Mouse (Mus musculus): ENCODE measurements around the gene Vipr1. TPM values are rescaled to one million over a fixed set of nuclear protein-coding genes. Genes with fewer than 3 reads are reported as not detected.

The Vipr1 gene
- polyA plus RNA-seq, 1 experiment, result 0.07 TPM

DNA sequence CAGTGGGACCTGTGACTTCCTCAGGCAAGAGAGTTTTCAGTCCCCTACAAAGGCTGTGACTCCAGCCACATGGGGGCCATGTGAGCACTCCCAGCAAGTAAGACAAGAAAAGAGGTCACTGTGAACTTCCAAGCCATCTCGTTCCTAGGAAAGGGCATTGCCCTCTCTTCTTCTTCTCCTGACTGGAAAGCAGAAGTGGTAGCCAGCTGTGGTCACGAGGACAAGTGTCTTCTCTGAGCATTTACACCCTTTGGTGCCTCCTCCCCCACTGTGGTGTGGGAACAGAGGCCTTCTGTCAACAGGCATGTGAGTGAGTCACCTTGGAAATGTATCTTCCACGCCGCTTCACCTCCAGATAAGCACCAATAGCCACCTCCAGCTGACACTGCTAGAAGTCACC, 10.6 kb upstream of the Vipr1 start:
- TF ChIP-seq FLI1 (IDR thresholded peaks at IDR 0.05; ENCODE audit: low read length), result no peak
- no peak for TF ChIP-seq GATA1 (IDR thresholded peaks at IDR 0.05; ENCODE audit: borderline replicate concordance, low read length)
- H3K27me3 ChIP-seq (replicated peaks), result peaks cover 69% of the 10 kb centered on the region
- no peak overlapping the region for H3K4me3 ChIP-seq (replicated peaks)
- no peaks in the 10 kb centered on the region for H3K36me3 ChIP-seq (replicated peaks; ENCODE audit: low read length)
- H3K4me1 ChIP-seq, result peaks cover 12% of the 10 kb centered on the region; the same call in 1 of the 2 replicates
- H3K9me3 ChIP-seq, result peaks cover 4% of the 10 kb centered on the region; the same call in 1 of the 2 replicates

DNA sequence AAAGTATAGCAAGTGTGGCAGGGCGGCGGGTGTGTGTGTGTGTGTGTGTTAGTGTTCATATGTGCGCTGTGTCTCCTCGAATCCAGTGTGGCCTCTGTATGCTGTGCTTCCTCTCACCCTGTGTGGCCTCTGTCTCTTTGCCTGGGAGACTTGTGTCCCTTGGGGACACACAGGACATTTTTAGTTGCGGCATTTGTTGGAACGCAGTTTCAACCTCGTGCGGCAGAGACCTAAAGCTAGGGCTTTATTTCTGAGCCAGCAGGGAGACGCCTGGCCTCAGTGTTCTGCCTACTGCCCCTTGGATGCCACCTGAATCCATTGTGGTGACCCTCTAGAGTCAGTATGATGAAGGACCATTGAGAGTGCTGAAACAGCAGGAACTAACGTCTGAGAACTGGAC, 9.6 kb upstream of the Vipr1 start:
- peaks cover 4% of the 10 kb centered on the region; the same call in 1 of the 2 replicates for H3K9me3 ChIP-seq
- H3K36me3 ChIP-seq (replicated peaks; ENCODE audit: low read length), result no peaks in the 10 kb centered on the region
- H3K27me3 ChIP-seq (replicated peaks), result peaks cover 75% of the 10 kb centered on the region
- H3K4me3 ChIP-seq (replicated peaks), result no peak overlapping the region
- TF ChIP-seq FLI1 (IDR thresholded peaks at IDR 0.05; ENCODE audit: low read length) (no peak), GATA1 (IDR thresholded peaks at IDR 0.05; ENCODE audit: borderline replicate concordance, low read length) (no peak)
- peaks cover 12% of the 10 kb centered on the region; the same call in 1 of the 2 replicates for H3K4me1 ChIP-seq

DNA sequence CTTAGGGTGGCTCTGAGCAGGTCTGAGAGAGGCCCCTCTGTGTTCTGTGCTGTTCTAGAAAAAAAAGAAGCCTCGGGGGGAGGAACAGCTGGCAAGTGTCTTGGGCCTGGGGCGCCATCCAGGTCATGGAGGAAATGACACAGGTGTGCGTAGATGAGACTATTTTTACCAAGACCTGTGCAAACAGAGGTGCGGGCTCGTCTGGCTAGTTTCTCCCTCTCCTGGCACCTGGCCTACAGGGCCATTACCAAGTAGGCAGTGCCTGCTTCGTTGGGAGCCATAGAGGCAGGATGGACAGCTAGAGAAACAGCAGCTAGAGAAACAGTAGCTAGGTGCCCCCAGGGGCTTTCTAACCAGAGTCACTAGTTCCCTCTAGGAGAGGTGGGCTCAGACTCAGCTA, 9.2 kb upstream of the Vipr1 start:
- Histone ChIP-seq H3K9me3 (peaks cover 4% of the 10 kb centered on the region; the same call in 1 of the 2 replicates), H3K27me3 (replicated peaks) (peaks cover 79% of the 10 kb centered on the region), H3K4me1 (peaks cover 12% of the 10 kb centered on the region; the same call in 1 of the 2 replicates), H3K4me3 (replicated peaks) (no peak overlapping the region), H3K36me3 (replicated peaks; ENCODE audit: low read length) (no peaks in the 10 kb centered on the region)
- TF ChIP-seq GATA1 (IDR thresholded peaks at IDR 0.05; ENCODE audit: borderline replicate concordance, low read length), result no peak
- TF ChIP-seq FLI1 (IDR thresholded peaks at IDR 0.05; ENCODE audit: low read length), result no peak

DNA sequence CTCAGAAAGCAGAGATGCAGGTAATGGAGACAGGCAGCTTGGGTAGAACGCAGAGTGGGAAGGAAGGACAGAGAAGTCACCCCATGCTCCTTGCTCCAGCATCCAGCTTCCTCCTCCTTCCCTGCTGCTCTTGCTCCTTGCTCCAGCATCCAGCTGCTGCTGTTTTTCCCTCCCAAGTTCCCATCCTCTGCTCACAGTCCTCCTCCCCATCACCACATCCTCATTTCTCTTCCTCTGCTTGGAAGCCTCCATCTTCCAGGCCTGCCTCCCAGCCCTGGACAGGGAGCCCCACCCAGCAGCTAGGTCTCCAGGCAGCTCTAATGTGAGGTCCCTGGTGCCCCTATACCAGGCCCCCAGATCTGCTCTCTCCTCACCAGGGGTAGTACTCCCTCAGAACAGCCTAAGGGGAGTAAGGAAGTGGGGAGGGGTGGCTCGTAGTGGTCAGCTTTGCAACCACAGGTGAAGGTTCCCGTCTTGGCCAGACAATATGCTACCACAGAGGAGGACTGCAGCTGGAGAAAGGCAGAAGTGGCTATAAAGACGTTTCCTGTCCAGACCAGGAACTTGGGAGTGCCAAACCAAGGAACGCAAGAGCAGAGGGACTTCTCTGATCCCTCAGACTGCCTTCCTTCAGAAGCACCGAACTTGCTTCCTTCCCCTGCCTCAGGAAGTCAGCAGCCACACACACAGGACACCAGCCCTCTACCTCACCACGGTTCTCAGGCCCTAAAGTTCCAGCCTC, 6.5 kb upstream of the Vipr1 start:
- peaks cover 92% of the 10 kb centered on the region for H3K27me3 ChIP-seq (replicated peaks)
- H3K9me3 ChIP-seq, result no peaks in the 10 kb centered on the region
- H3K4me3 ChIP-seq (replicated peaks), result peak overlapping the region; percentile 54
- no peak for TF ChIP-seq FLI1 (IDR thresholded peaks at IDR 0.05; ENCODE audit: low read length)
- TF ChIP-seq GATA1 (IDR thresholded peaks at IDR 0.05; ENCODE audit: borderline replicate concordance, low read length), result no peak
- peaks cover 13% of the 10 kb centered on the region; the same call in 1 of the 2 replicates for H3K4me1 ChIP-seq
- H3K36me3 ChIP-seq (replicated peaks; ENCODE audit: low read length), result no peaks in the 10 kb centered on the region

DNA sequence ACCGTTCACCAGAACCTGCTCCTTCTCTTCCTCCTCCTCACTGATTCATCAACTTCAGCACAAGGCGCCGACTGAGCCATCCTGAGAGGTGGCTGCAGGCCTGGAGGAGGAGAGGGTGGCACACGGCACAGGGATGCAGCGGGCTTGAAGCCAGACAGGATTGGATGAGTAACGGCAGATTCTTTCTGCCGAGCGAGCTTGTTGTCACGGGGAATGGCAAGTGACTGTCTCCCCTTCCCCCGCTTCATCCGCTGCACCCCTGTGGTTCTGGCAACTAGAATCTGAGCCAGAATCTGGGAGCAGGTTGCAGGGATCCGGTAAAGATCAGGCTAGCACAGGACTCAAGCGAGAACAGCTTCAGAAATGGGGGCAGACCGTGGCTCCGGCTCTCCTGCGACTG, 2.7 kb upstream of the Vipr1 start:
- Histone ChIP-seq H3K4me3 (replicated peaks) (no peak overlapping the region), H3K36me3 (replicated peaks; ENCODE audit: low read length) (no peaks in the 10 kb centered on the region), H3K27me3 (replicated peaks) (peaks cover 90% of the 10 kb centered on the region), H3K4me1 (peaks cover 36% of the 10 kb centered on the region), H3K9me3 (no peaks in the 10 kb centered on the region)
- no peak for TF ChIP-seq GATA1 (IDR thresholded peaks at IDR 0.05; ENCODE audit: borderline replicate concordance, low read length)
- no peak for TF ChIP-seq FLI1 (IDR thresholded peaks at IDR 0.05; ENCODE audit: low read length)

DNA sequence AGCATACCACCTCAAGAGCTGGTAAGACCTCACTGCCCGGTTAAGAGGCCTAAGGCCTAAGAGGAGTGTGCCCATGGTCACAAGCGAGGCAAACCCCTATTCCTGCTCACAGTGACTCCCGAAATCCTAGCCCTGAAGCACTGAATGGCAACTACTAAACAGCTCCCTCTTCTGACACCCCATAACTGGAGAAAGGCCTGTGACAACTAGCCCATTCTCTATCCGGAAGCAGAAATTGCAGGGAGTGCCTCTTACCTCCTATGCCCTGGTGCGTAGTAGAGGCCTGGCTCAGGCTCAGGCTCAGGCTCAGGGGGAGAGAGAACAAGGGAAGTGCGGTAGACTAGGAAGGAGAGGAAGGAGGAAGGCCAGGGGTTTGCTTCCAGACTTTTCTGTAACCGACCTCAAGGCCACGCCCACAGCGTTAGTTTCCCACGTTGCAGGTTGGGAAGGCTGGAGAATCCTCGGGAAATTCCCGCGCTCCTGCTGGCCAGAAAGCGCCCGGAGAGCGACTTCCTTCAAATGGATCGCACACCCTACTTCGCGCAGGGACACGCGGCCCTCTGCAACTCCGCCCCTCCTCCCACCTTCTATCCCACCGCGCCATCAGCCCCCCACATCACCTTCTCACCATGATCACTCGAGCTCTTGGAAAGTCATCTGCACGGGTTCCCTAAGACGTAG, 1.1 kb upstream of the Vipr1 start:
- TF ChIP-seq GATA1 (IDR thresholded peaks at IDR 0.05; ENCODE audit: borderline replicate concordance, low read length) (no peak), FLI1 (IDR thresholded peaks at IDR 0.05; ENCODE audit: low read length) (no peak)
- Histone ChIP-seq H3K27me3 (replicated peaks) (peaks cover 91% of the 10 kb centered on the region), H3K4me1 (peaks cover 27% of the 10 kb centered on the region), H3K36me3 (replicated peaks; ENCODE audit: low read length) (no peaks in the 10 kb centered on the region), H3K9me3 (no peaks in the 10 kb centered on the region), H3K4me3 (replicated peaks) (peak overlapping the region; percentile 84)

DNA sequence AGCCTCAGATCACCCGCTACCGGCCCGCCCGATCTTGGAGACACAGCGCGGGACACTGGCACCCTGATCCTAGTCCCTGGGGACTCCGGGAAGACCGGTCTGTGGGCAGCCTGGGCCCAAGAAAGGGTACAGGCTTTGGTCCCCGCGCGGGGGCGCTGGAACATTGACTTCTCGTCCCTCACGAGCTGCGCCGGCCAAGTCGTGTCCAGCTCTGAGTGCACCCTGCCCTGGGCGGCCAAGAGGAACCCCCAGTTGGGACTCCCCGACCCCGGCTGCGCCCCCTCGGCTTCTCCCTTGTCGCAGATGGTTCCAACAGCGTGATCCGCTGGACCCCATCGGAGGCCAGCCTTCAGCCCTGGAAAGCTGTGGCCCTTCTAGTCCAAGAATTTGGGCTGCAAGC, 515 bp upstream of the Vipr1 start, which contains the start of gene Lyzl4:
Lyzl4 (minus strand) TSS at position 96 of the 400 bp plus-strand sequence.
- Histone ChIP-seq H3K27me3 (replicated peaks) (peaks cover 90% of the 10 kb centered on the region), H3K36me3 (replicated peaks; ENCODE audit: low read length) (no peaks in the 10 kb centered on the region), H3K4me1 (peaks cover 24% of the 10 kb centered on the region), H3K4me3 (replicated peaks) (peak within 1 kb of the TSS; percentile 84), H3K9me3 (no peaks in the 10 kb centered on the region)
- no peak for TF ChIP-seq FLI1 (IDR thresholded peaks at IDR 0.05; ENCODE audit: low read length)
- TF ChIP-seq GATA1 (IDR thresholded peaks at IDR 0.05; ENCODE audit: borderline replicate concordance, low read length), result no peak

DNA sequence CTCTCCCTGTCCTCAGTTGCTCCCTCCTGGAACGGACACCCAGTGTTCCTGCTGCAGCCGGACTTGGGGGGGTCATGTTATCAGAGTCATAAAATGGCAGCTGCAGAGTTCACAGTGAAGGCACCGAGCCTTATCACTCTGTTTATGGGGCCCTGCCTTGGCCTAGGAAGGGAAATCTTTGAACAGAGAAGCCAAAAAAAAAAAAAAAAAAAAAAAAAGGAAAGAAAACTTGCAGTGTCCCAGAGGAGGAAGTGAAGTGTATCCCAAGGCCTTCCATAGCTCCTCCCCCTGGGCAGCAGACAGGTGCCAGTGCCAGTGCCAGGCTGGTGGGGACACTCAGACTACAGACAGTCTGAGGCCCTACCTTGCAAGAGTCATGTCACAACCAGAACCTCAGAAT, 2.3 kb downstream of the Vipr1 start:
- Histone ChIP-seq H3K27me3 (replicated peaks) (peaks cover 90% of the 10 kb centered on the region), H3K4me3 (replicated peaks) (no peak overlapping the region), H3K9me3 (no peaks in the 10 kb centered on the region; the same call in 1 of the 2 replicates), H3K36me3 (replicated peaks; ENCODE audit: low read length) (no peaks in the 10 kb centered on the region), H3K4me1 (peaks cover 24% of the 10 kb centered on the region)
- TF ChIP-seq GATA1 (IDR thresholded peaks at IDR 0.05; ENCODE audit: borderline replicate concordance, low read length) (no peak), FLI1 (IDR thresholded peaks at IDR 0.05; ENCODE audit: low read length) (no peak)

DNA sequence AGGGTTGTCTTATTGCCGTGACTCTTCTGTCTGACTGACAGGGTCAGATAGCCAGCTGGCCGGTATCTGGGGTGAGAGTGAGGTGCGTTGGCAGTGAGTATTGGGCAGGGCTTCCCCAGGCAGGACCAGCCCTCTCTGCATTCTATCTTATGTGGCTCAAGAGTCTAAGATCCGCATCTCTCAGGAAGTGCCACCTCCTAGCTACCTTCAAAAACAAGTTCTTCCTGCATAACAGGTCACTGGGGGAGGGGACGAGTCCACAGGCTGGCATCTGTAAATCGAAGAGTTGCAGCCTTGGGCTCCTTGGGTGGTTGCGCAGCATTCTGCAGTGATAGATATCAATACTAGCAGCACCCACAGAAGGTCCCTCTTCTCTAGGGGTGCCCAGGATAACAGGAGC, 4.5 kb downstream of the Vipr1 start:
- Histone ChIP-seq H3K4me3 (replicated peaks) (no peak overlapping the region), H3K9me3 (no peaks in the 10 kb centered on the region; the same call in 1 of the 2 replicates), H3K27me3 (replicated peaks) (peaks cover 85% of the 10 kb centered on the region), H3K36me3 (replicated peaks; ENCODE audit: low read length) (no peaks in the 10 kb centered on the region), H3K4me1 (peaks cover 13% of the 10 kb centered on the region)
- TF ChIP-seq GATA1 (IDR thresholded peaks at IDR 0.05; ENCODE audit: borderline replicate concordance, low read length) (no peak), FLI1 (IDR thresholded peaks at IDR 0.05; ENCODE audit: low read length) (no peak)

DNA sequence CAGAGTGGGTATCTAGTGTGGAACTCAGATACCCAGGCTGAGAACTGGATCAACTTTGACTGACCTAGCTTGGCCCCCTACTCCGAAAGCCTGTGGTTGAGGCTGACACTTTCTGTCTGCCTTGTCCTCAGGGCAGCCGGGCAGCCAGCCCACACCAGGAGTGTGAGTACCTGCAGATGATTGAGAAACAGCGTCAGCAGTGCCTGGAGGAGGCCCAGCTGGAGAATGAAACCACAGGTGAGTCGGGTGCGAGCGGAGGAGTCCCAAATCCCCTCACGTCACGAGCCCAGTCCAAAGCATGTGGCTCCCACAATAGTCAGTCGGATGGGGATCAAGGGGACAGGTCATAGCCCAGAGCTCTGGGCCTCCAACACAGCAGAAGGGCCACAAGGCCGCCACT, 11.2 kb downstream of the Vipr1 start:
- Histone ChIP-seq H3K4me3 (replicated peaks) (no peak overlapping the region), H3K4me1 (no peaks in the 10 kb centered on the region)

More for the DNA sequence above, 11.2 kb downstream of the Vipr1 start:
- peaks cover 90% of the 10 kb centered on the region for H3K27me3 ChIP-seq (replicated peaks)
- no peaks in the 10 kb centered on the region for H3K36me3 ChIP-seq (replicated peaks; ENCODE audit: low read length)
- TF ChIP-seq GATA1 (IDR thresholded peaks at IDR 0.05; ENCODE audit: borderline replicate concordance, low read length) (no peak), FLI1 (IDR thresholded peaks at IDR 0.05; ENCODE audit: low read length) (no peak)
- H3K9me3 ChIP-seq, result no peaks in the 10 kb centered on the region
